Mouse (Mus musculus) subcutaneous adipose tissue, adult 2 months (tissue): ENCODE measurements around the gene Cnp. TPM values are rescaled to one million over a fixed set of nuclear protein-coding genes. Genes with fewer than 3 reads are reported as not detected.

Source experiments
- polyA plus RNA-seq: library from polyadenylated mRNA; depleted of rRNA; stranded (reverse); fragments of >200 nt; gene quantifications from 2 replicates; pipeline ENCODE4 v1.2.3, GENCODE M21; 2012; ENCODE audit warnings: low replicate concordance; rRNA removed

The Cnp gene
- 23.0 and 37.9 TPM in 2 replicates for polyA plus RNA-seq

DNA sequence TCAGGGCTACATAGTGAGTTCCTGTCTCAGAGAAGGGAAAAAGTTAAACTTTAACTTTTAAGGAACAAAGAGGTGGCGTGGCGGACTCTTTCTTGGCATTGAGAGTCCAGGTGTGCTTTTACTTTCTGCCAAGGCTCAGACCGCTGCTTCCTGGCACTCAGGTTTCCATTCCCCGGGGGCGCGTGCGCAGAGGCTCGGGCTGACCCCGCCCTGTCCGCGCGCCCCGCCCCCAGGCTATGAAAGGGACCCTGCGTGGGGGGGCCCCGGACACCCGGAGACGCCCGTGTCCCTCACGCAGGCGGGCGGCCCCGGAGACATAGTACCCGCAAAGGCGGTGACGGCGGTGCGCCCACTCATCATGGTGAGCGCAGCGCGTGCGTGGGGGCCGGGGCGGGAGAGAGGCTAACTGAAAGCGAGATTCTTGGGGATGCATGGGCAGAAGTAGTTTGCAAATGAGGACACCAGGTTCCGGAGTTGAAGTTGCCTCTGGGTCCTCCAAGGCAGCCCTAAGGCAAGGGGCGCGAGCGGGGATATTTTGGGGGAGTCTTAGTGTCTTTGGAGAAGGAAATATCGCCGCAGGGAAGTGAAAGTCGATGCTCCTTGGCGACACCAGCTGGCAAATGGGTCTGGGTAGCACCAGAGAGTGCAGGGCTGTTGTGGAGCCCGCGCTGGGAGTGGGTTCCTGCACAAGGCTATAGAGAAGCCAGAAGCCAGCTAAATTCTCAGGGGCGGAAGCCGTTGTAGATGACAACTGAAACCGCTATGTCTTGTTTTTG, at the start of gene Cnp:
Cnp (plus strand) TSS at position 197 of the 776 bp plus-strand sequence.

GRCm38 (mm10) chr11:100527458-100528374, 47.0 kb upstream of the Cnp start, which contains the start of gene Acly:
Gene Acly (minus strand): TSS chr11:100528000.

DNA sequence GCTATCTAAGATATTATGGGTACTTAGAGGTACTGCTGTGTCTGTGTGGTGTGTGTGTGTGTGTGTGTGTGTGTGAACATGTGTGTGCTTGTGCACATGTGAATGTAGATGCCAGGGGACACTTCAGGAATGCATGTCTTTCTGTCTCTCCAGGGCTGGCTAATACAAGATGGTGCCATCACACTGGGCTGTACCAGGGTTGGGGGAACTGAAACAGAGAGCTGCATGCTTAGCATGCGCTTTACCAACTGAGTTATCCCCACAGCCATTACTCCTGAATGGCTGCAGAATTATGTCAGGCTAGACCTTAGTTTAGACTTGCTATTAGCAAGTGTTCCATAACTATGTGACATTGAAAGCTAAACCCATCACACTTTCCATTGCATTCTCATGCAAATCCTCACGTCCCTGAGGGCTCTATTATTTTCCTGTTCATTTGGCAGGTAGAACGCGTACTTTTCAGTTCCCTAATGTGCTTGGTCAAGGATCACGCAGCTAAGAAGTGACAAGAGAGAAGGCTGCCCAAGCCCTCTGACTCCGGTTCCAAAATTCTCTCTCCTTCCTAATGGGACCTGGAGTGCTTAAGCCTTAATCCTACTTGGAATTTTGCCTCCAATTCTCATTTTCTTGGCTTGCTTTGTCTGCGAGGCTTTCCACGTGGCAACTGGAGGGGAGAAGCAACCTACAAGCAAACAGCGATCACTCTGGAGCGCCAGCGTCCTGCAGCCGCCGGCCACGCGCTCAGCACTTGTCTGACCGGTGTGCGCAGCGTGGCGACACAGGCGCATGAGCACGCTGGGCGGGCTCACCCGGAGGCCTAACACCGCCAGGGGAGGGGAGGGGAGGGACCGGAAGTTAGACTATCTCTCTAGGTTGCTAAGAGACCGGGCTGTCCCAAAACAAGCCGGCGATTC, 29.6 kb upstream of the Cnp start, which contains the start of gene Ttc25:
Ttc25 (plus strand) TSS at position 776 of the 914 bp plus-strand sequence.

DNA sequence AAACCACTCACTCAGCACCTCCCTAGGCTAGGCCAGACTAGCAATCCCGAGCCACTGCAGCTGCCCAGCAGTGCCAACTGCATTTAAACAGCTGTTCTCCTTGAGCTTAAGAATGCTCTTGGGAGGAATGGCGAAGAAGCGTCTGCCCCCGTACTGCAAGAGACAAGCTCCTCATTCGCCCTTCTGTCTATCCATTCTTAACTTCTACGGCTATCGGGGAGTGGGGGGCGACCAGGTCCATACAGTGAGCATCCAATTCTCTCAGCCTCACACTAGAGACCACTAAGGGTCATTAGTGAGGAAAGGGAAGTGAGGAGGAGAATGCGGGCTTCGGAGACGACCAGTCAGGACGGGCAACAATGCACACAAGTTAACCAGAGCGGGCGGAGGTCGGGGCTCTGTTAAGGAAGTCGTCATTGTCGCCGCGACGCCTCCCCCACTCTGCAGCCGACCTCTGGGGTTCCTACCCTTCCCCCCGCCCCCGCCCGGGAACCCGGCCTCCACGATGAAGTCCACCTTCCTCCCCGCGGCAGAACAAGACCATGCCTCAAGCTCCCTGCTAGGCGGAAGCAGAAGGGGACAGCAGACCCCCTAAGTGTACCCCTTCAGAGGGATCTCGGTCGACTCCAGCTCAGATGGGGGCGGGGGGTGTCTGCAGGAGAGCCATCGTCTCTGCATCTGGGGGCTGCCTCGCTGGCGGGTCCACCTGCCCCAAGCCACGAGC, 44.2 kb downstream of the Cnp start, which contains the start of gene Nkiras2:
Nkiras2 (plus strand) TSS at position 484 of the 724 bp plus-strand sequence.

GRCm38 (mm10) chr11:100619982-100620381, 45.3 kb downstream of the Cnp start, which contains the start of gene Dnajc7:
Gene Dnajc7 (minus strand): TSS chr11:100620168.

Other genes starting within 250 kb of the Cnp start
- not detected in 2 replicates for gene Gast, start 240.5 kb upstream of the Cnp start, polyA plus RNA-seq
- gene Hap1, start 218.8 kb upstream of the Cnp start, polyA plus RNA-seq: 0.97 and 7.3 TPM in 2 replicates
- gene Jup, start 177.1 kb upstream of the Cnp start, polyA plus RNA-seq: 171 and 312 TPM in 2 replicates
- gene P3h4, start 160.1 kb upstream of the Cnp start, polyA plus RNA-seq: 14.1 and 62.2 TPM in 2 replicates
- gene Fkbp10, start 159.2 kb upstream of the Cnp start, polyA plus RNA-seq: 32.9 and 157 TPM in 2 replicates
- 30.8 and 85.2 TPM in 2 replicates for gene Nt5c3b, start 133.1 kb upstream of the Cnp start, polyA plus RNA-seq
- 0.29 and 0.95 TPM in 2 replicates for gene Klhl10, start 133.0 kb upstream of the Cnp start, polyA plus RNA-seq
- 3.5 and 9.2 TPM in 2 replicates for gene Klhl11, start 102.2 kb upstream of the Cnp start, polyA plus RNA-seq
- 867 and 1,359 TPM in 2 replicates for gene Acly, start 46.9 kb upstream of the Cnp start, polyA plus RNA-seq
- 1.3 and 1.5 TPM in 2 replicates for gene Ttc25, start 29.3 kb upstream of the Cnp start, polyA plus RNA-seq
- gene Nkiras2, start 44.3 kb downstream of the Cnp start, polyA plus RNA-seq: 78.7 and 99.3 TPM in 2 replicates
- gene Dnajc7, start 45.3 kb downstream of the Cnp start, polyA plus RNA-seq: 40.7 and 54.1 TPM in 2 replicates
- gene Zfp385c, start 117.6 kb downstream of the Cnp start, polyA plus RNA-seq: 0.52 and 2.2 TPM in 2 replicates
- 11.7 and 17.3 TPM in 2 replicates for gene Dhx58, start 129.4 kb downstream of the Cnp start, polyA plus RNA-seq
- 37.3 and 71.8 TPM in 2 replicates for gene Kat2a, start 137.6 kb downstream of the Cnp start, polyA plus RNA-seq
- not detected in 2 replicates for gene Hspb9, start 138.9 kb downstream of the Cnp start, polyA plus RNA-seq
- 253 and 307 TPM in 2 replicates for gene Rab5c, start 163.3 kb downstream of the Cnp start, polyA plus RNA-seq
- gene Kcnh4, start 185.0 kb downstream of the Cnp start, polyA plus RNA-seq: 0.39 and 1.0 TPM in 2 replicates
- gene Hcrt, start 188.0 kb downstream of the Cnp start, polyA plus RNA-seq: not detected in 2 replicates
- gene Ghdc, start 196.1 kb downstream of the Cnp start, polyA plus RNA-seq: 18.3 and 26.9 TPM in 2 replicates